Mouse (Mus musculus): ENCODE measurements around the gene 1700088E04Rik.
A peak's percentile ranks its signal among the peaks of the same experiment; 100 is the strongest.

Gene 1700088E04Rik

DNA sequence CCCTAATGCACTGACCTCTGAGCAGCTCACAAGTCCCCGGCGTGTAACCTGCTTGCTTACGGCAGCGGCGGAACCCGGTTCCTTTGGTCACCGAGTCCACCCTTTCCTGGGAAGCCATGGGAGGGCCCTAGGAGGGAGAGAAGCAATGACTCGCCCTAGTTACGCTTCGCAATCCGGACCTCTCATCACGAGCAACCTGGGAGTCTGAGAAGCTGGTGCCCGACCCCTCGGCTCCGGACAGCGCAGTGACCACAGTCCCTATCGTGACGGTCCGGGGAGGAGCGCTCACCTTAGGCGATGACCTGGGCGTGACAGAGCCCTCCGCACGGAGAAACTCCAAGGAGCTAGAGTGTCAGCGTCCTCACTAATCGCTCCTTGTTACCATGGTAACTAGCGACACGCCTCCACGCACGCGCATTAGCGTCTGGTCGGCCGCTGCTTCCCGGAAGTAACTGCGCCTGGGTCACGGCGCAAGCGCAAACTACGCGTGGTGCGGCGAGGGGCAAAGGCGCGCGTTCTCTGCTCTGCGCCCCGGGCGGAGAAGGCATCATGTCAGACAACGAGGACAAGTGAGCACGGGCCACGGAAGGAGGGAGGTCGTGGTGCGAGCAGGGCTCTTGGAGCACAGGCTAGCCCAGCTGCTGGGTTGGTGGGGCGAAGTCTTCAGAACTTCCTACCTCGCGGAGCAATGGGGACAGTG is at the start of gene 1700088E04Rik, which contains the start of gene Polr2f:
1700088E04Rik (minus strand) TSS at position 388 of the 700 bp plus-strand sequence.
Polr2f (plus strand) TSS at position 144 of the 700 bp plus-strand sequence.
- DNase-seq (ENCODE audit: low read depth, low spot score): peak; percentile 94

- no peak for DNase-seq (ENCODE audit: low read depth, low spot score)
Observed at GRCm38 (mm10) chr15:79187819-79188218, 46.8 kb upstream of the 1700088E04Rik start.

GRCm38 (mm10) chr15:79185213-79185612 is 44.2 kb upstream of the 1700088E04Rik start:
- DNase-seq (ENCODE audit: low read depth, low spot score): no peak

GRCm38 (mm10) chr15:79176905-79177304 is 35.9 kb upstream of the 1700088E04Rik start:
- DNase-seq (ENCODE audit: low read depth, low spot score): no peak

DNA sequence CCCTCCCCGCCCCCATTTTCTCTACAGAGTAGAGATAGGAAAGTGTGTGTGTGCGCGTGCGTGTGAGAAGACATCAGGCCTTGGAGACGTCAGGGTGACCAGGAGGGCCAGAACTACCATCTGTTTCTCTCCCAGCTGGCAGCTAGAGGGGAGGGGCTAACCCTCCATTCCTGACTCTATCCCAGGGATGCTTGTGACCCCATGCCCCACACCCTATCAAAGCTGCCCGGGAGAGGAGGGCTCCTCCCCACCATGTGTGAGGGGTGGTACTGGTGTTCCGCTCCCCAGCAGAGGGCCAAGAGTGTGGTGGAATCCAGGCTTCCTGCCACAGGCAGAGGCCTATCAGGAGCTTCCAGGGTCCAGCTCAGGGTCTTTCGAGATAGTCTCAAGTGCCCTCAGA is 25.7 kb upstream of the 1700088E04Rik start:
- DNase-seq (ENCODE audit: low read depth, low spot score): no peak

DNA sequence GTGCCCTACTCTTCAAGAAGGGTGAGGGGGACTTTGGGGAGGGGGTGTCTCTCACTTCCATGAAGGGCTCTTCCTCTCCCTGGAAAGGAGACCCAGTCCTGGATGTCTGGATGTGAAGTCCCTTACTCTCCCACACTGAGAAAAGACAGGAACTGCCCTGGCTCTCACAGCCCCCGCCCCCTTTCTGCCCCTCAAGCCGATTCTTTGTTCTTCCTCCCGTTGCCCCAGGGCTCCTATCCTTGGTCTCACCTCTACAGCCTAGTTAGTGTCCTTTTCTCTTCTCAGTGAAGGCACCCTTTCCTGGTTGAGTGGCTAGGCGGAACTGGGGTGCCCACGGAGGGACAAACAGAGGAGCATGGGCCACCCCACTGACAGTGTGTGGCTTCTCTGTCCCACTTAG is 24.1 kb upstream of the 1700088E04Rik start, which contains the start of gene Sox10:
Sox10 (minus strand) TSS at position 101 of the 400 bp plus-strand sequence.
- no peak for DNase-seq (ENCODE audit: low read depth, low spot score)

GRCm38 (mm10) chr15:79164251-79164650 is 23.2 kb upstream of the 1700088E04Rik start:
- DNase-seq (ENCODE audit: low read depth, low spot score): no peak

GRCm38 (mm10) chr15:79162822-79163221 is 21.8 kb upstream of the 1700088E04Rik start:
- no peak for DNase-seq (ENCODE audit: low read depth, low spot score)

DNA sequence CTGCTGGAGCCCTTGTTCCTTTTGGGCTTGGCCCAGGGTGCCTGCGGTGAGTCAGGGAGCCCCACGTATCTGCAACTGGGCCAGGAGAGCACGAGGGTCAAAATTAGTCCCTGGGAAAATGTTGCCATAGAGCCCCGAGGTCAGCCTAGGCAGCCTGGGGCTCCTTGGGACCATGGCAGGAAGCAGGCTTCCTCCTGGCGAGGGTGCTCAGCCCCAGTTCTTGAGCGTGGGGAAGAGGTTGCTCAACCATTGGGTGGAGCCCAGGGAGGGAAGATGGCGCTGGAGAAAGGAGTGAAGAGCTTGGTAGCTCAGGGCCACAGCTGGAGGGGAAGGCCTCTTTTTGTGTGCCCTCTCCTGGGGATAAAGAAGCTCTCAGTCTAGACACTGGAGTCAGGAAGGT is 21.2 kb upstream of the 1700088E04Rik start:
- no peak for DNase-seq (ENCODE audit: low read depth, low spot score)

DNA sequence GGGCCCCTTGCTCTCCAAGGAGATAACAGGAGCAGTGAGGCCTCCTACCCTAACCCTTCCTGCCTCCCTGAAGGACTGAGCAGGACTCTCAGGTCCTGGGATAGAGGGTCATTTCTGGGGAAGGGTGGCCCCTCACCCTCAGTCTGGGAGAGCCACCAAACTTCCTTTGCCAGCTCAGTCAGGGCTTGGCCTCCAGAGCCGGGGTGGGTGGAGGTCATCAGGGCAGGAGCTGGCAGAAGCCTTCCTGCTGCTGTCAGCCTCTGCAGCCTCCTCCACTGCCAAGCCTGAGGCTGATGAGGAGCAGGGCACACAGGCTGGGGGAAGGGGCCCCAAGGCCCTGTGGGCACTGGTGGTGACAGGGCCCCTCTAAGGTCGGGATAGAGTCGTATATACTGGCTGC is 14.5 kb upstream of the 1700088E04Rik start:
- DNase-seq (ENCODE audit: low read depth, low spot score): no peak

- no peak for DNase-seq (ENCODE audit: low read depth, low spot score)
Observed at GRCm38 (mm10) chr15:79152709-79153108, 11.7 kb upstream of the 1700088E04Rik start.

GRCm38 (mm10) chr15:79151881-79152280 is 10.8 kb upstream of the 1700088E04Rik start:
- DNase-seq (ENCODE audit: low read depth, low spot score): no peak

DNA sequence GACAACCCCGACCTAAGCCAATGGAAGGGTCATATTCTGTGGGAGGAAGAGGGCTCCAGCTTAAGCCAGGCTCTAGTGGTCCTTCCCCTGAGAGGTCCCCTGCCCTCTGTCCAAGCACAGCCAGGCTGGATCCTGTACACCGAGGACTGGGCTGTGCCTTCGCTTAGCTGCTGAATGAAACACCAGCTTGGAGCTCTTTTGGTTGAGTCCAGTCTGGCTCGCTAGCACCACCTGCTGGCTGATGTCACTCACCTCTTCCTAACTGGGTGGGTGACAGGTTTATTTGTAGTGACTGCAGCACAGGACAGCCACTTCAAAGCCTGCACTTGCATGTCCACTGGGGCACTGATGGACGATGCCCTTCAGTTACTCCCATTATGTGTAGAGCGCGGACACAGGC is 7.5 kb upstream of the 1700088E04Rik start:
- DNase-seq (ENCODE audit: low read depth, low spot score): peak; percentile 58

DNA sequence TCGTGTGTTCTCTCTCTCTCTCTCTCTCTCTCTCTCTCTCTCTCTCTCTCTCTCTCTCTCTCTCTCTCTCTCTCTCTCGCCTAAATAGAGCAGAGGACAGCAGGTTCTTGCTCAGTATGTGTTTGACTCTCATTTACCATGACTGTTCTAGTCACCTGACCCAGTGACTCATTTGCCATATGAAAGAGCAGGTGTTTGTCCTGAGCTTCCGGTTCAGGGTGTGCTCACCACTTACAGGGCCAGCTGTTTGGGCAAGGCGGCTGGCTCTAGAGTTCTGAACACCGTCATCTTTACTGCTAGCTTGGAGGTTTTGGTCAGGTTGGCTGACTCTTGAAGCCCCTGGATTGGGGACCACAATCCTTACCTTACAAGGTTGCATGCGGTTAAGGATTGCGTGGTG is 4.5 kb upstream of the 1700088E04Rik start:
- DNase-seq (ENCODE audit: low read depth, low spot score): no peak

GRCm38 (mm10) chr15:79144021-79144420 is 3.0 kb upstream of the 1700088E04Rik start:
- no peak for DNase-seq (ENCODE audit: low read depth, low spot score)

DNA sequence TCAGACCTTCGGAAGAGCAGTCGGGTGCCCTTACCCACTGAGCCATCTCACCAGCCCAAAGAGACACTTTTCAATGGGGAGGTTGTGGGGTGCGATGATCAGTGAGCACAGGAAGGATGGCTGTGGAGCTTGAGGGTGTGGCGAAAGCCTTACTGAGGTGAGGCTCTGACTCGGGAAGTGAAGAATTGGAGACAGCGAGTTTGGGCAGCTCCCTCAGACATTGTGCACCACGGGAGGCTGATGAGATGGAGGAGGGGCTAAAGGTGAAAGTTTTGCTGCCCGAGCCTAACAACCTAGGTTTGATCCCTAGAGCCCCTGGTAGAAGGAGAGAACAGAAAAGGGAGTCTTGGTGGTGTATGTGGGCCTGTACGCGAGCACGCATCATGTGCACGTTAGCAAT is 2.3 kb upstream of the 1700088E04Rik start:
- no peak for DNase-seq (ENCODE audit: low read depth, low spot score)

GRCm38 (mm10) chr15:79141566-79141917 is 489 bp upstream of the 1700088E04Rik start:
- DNase-seq (ENCODE audit: low read depth, low spot score): no peak

DNA sequence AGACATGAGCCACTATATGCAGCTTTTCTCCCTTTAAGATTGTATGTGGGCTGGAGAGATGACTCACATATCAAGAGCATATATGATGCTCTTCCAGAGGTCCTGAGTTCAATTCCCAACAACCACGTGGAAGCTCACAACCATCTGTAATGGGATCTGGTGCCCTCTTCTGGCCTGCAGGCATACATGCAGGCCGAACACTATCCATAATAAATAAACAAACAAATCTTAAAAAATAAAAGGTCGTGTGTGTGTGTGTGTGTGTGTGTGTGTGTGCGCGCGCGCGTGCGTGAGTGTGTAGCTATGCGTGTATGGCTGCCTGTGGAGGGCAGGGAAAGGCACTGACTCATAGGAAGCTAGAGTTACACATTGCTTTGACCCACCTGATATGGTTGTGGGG is 1.4 kb downstream of the 1700088E04Rik start:
- DNase-seq (ENCODE audit: low read depth, low spot score): no peak

- no peak for DNase-seq (ENCODE audit: low read depth, low spot score)
Observed at GRCm38 (mm10) chr15:79135783-79136575, 5.1 kb downstream of the 1700088E04Rik start.

DNA sequence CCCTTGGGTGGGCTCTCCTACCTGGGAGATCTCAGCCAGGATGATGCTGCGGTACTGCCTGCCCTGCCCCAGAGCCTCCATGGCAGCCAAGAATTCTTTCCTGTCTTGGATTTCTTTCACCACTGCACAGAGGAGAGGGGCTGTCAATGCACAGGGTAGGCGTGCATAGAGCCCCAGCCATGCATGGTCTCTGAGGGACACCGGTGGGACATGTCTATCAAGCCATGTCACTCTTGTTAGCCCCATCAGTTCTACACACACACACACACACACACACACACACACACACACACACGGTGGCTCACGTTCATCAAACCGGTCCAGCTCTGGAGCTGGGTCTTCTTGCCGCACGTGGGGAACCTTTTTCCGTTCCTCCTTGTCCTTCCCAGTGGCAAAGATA is 5.7 kb downstream of the 1700088E04Rik start:
- DNase-seq (ENCODE audit: low read depth, low spot score): no peak

GRCm38 (mm10) chr15:79134496-79135270 is 6.4 kb downstream of the 1700088E04Rik start:
- DNase-seq (ENCODE audit: low read depth, low spot score): no peak

- DNase-seq (ENCODE audit: low read depth, low spot score): no peak
Observed at GRCm38 (mm10) chr15:79133191-79133661, 7.8 kb downstream of the 1700088E04Rik start.
